Mouse (Mus musculus): Measurements from ENCODE around the gene Cd3e. TPM values are rescaled to one million over a fixed set of nuclear protein-coding genes. Genes with fewer than 3 reads are reported as not detected.
"Not testable (repeated sequence)": the region's sequence is repeated elsewhere in the genome, so short reads cannot be mapped to it uniquely, and the experiment has no call there.

The Cd3e gene
- total RNA-seq, 4 experiments from 2014 or later: 1.3 to 1.5 TPM; not detected in 2

DNA sequence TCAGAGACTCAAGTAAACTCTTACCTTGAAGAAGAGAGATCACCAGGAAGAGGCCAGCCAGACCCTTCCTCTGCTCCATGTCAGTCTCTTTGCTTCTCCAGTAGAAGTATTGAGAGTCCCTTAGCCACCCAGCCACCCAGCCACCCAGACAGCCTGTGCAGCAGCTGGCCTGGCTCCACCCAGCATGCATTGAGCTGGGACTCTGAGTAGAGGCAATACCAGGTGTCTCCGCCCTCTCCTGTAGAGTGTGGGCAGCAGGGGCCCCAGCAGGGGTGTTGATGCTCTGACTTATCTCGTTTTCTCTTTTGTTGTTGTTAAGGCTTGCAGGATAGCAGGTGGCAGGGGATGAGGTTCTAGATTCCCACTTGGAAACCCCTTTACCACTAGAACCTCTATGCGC, 29.2 kb downstream of the Cd3e start, which contains the start of gene Cd3g:
TSS of gene Cd3g (minus strand) at position 190 of the 400 bp plus-strand sequence.
- no peak for DNase-seq (ENCODE audit: low spot score)

DNA sequence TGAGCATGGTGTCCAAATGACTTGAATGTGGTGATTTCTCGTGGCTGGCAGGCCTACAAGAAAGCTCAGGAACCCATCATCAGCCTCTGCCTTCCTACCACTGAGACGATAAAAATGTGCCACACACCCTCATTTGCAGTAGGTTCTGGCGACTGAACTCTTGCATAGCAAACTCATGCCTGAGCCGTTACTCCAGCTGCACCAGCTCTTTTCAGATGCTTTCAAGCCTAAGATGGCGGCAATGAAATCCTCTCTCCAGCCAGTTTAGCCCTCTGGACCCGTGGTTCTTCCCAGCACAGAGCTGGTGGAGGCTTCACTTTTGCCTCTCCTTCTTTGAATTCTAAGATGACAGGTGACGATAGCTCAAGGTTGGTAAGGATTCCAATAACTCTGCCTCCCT, 29.6 kb downstream of the Cd3e start:
- no peak for DNase-seq (ENCODE audit: low spot score)

DNA sequence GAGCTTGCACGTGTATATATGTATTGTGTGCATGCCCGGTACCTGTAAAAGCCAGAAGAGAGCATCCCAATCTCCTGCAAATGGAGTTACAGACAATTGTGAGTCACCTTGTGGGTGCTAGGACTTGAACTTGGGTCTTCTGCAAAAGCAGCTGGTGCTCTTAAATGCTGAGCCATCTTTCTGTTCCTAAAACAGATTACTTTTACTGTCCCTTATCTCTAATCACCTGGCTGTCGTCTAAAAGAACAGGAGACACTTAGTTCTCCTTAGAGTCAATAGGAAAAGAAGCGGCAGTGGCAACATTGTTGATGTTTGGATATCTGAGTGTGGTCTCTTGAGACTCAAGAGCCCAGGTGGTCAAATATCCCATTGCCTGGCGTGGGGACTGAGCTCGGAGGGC, 31.6 kb downstream of the Cd3e start:
- no peak for DNase-seq (ENCODE audit: low spot score)

DNA sequence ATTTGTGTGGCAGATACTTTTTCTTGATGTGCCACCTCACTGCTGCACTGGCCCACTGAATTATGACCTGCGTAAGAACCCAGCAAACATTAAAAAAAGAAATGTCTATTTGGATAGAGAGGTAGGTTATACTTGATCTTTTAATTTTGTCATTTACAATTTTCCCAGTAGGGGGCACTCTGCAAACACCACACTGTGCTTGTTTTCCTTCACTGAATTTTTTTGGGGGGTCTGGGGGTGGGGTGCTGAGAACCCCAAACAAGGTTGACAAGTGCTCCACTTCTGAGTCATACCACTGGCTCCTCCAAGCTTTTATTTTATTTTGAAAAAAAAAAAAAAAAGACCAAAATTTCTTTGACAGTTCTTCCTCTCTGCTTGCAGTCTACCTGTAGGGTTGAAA, 40.0 kb downstream of the Cd3e start:
- DNase-seq (ENCODE audit: low spot score): no peak

DNA sequence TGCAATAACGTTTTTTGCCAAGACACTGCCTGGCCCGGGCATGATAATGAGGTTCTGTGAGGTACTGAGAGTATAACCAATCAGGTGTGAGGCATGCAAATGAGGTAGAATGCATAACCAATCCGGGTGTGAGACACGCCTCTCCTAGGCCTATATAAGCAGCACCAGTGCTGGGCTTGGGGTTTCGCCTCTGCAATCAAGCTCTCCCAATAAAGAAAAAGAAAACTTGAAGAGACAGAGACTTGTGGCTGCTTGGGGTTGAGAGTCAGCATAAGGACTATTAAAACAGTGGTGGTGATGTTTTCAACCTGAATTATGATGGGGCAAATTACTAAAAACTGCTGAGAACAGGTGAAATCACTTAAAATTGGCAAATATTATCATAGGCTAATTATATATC, 41.7 kb downstream of the Cd3e start:
- DNase-seq (ENCODE audit: low spot score): not testable (repeated sequence)

DNA sequence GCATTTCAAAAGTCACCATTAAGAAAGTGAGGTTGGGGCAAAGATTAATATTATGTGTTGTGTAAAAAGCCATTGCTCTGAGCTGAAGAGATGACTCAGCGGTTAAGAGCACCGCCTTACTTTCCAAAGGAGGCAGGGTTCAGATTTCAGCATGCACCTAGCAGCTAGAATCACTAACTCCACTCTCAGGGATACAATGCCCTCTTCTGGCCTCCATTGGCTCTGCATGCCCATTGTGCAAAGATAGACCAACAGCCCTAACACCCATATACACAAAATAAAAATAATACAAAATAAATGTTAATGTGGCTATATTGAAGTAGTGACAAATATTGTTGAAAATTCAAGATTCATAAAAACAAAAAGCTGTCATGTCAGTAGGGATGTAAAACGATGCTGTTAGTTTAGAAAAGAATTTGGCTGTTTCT, 42.6 kb downstream of the Cd3e start:
- peak; percentile 82 for DNase-seq (ENCODE audit: low spot score)

DNA sequence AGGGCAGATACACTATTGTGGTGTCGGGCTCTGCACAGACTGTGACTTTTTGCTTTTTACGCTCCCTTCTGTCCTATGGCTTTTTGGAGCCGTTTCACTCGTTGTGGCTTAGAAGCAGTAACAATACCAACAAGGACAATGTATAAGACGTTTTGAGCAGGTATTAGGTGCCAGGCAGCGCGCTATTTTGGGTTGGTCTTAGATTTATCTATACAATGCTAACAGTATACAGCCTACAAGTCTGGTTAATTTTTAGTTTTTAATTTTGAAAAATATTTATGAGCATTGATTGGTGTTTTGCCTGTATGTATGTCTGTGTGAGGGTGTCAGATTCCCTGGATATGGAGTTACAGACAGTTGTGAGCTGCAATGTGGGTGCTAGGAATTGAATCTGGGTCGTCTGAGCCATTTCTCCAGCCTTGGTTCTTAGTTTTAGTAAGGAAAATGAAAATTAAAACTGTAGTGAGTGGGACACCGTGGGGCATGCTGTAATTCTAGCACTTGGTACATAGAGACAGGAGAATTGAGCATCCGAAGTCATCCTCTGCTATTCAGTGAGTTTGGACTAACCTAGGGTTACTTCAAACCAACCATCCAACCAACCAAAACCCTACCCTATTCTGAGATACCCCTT, 43.5 kb downstream of the Cd3e start:
- DNase-seq (ENCODE audit: low spot score): no peak

DNA sequence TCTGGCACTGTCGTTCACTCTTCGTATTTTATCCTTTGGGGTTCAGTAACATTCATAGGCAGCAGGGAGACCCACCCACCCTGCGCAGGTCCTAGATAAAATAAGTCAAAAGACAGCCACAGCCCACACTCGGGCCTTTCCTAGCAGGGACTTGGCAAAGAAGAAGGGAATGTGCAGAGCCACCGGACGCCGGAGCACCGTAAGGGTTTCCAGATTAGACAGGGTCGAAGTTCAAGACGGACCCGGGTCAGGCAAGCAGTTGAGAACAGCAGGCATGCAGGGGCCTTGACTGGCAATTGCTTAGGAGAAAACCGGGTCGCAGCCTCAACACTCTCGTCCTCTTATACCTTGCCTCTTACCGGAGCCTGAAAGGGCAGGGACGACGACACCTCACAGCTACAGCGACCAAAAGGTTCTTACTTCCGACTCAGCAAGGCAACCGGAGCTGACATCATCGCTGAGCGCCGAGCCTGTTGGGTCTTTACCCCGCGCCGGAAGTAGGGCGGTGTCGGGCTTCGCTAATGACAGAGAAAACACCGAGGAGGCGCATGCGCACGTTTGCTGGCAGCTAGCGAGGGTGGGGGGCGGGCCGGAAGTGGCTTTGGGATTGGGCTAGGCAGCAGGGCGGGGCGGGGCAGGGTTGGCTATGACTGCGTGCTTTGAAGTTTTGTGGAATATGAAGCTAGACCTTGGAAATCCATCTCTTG, 44.1 kb downstream of the Cd3e start, which contains the start of gene Ube4a:
TSS of gene Ube4a (minus strand) at position 475 of the 707 bp plus-strand sequence.
- DNase-seq (ENCODE audit: low spot score): peak; percentile 99

DNA sequence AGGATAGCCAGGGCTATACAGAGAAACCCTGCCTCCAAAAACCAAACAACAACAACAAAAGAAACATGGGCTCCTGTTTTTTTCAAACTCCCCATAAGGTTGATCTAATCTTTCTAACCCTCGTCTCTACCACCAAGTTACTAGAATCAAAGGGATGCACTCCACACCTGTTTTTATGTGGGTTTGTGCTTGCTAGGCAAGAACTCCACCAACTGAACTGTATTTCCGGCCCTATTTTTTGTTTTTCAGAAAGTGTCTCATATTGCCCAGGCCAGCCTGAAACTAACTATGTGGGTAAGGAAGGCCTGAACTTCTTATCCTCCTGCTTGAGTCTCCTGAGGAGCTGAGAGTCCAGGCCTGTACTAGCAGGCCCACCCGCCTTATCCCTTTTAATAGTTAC, 55.0 kb downstream of the Cd3e start:
- no peak for DNase-seq (ENCODE audit: low spot score)

Other genes with a start within 250 kb of the Cd3e start
- gene Arcn1, start 241.8 kb downstream of the Cd3e start, total RNA-seq (2022): 10 to 100 TPM; 79.7 to 89.3 (median 80.9) TPM
- gene Ift46, start 241.7 kb downstream of the Cd3e start, total RNA-seq (2022): 10 to 100 TPM; 19.1 to 35.6 (median 22.8) TPM
- gene Tmem25, start 210.3 kb downstream of the Cd3e start, total RNA-seq (2022): 10 to 100 TPM in 2 of 4 experiments, 1 to 10 TPM in 2; 8.6 to 21.9 (median 10.5) TPM
- 1 to 10 TPM in 2 of 4 experiments, under 1 TPM in 2; 0.63 to 1.5 (median 0.97) TPM for gene Ttc36, start 206.6 kb downstream of the Cd3e start, total RNA-seq (2022)
- gene Kmt2a, start 128.3 kb downstream of the Cd3e start, total RNA-seq (2022): 10 to 100 TPM; 22.2 to 33.6 (median 29.8) TPM
- 1,000 to 10,000 TPM; 1,427 to 1,918 (median 1,690) TPM for gene Atp5l, start 88.9 kb downstream of the Cd3e start, total RNA-seq (2022)
- gene Ube4a, start 44.0 kb downstream of the Cd3e start, total RNA-seq (2022): 10 to 100 TPM; 33.8 to 42.1 (median 35.3) TPM
- gene Cd3g, start 29.2 kb downstream of the Cd3e start, total RNA-seq (2022): 1 to 10 TPM in 2 of 4 experiments, under 1 TPM in 2; 0.34 to 1.2 (median 0.75) TPM
- not detected for gene Cd3d, start 27.8 kb downstream of the Cd3e start, total RNA-seq (2022)
- gene Mpzl2, start 30.2 kb upstream of the Cd3e start, total RNA-seq (2022): 1 to 10 TPM in 1 of 4 experiments, under 1 TPM in 3; 0.50 to 1.5 (median 0.88) TPM
- 1 to 10 TPM; 1.9 to 3.7 (median 3.1) TPM for gene Mpzl3, start 45.6 kb upstream of the Cd3e start, total RNA-seq (2022)
- not detected for gene Jaml, start 69.6 kb upstream of the Cd3e start, total RNA-seq (2022)
- 1 to 10 TPM in 2 of 4 experiments, under 1 TPM in 2; 0.81 to 1.4 (median 1.1) TPM for gene Scn2b, start 108.2 kb upstream of the Cd3e start, total RNA-seq (2022)
- 10 to 100 TPM; 30.2 to 58.6 (median 38.0) TPM for gene Scn4b, start 128.8 kb upstream of the Cd3e start, total RNA-seq (2022)
- gene BC049352, start 172.4 kb upstream of the Cd3e start, total RNA-seq (2022): not detected
- not detected for gene Tmprss4, start 194.5 kb upstream of the Cd3e start, total RNA-seq (2022)

All from heart, adult 8-10 months (tissue).